Mouse (Mus musculus): ENCODE results near the gene Slc2a5. TPM values are rescaled to one million over a fixed set of nuclear protein-coding genes. Genes with fewer than 3 reads are reported as not detected.

Slc2a5 gene
- not detected in 2 replicates for polyA plus RNA-seq (2012)

DNA sequence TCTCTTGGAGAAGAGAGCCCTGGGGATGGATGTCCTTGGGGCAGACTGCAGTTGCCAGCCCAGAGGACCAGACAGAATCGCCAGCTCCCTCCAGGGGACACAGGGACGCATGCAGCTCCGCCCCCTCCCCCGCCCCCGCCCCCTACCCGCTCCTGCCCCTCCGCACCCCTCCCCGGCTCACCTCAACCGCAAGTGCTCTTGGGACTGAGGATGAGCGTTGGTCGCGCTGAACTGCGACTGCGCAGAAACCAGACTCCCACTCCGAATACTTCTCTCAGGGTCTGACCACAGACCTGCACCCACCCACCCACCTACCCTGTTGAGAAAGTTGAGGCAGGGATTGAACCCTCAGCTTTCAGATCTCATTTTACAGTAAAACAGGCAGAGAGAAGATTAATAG, at the start of gene Slc2a5:
Slc2a5 (plus strand) TSS at position 229 of the 400 bp plus-strand sequence.
- H3K4me3 ChIP-seq (replicated peaks): no peak within 1 kb of the TSS
- no peak for TF ChIP-seq TAL1 (IDR thresholded peaks at IDR 0.05; ENCODE audit: low read length)
- no peak for TF ChIP-seq GATA1 (IDR thresholded peaks at IDR 0.05; ENCODE audit: low read length)

DNA sequence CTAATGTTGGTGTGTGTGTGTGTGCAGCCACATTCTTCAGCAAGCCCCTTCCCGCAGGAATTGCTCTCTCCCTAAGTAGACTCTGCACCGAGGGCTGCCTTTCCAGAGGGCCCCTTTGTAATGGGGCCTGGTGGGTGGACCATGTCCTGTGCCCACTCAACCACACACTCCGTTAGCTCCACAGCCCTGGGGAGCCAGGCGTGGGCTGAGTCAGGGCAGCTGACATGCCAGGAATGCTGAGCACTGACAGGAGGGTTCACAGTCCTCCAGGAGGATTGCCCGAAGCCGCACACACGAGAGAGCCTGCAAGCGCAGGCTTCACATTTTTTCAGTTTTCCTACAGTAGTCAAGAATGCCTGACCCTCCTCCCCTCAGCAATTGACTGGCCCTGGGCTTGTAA, 48.9 kb upstream of the Slc2a5 start:
- TF ChIP-seq GATA1 (IDR thresholded peaks at IDR 0.05; ENCODE audit: low read length): no peak
- TF ChIP-seq TAL1 (IDR thresholded peaks at IDR 0.05; ENCODE audit: low read length): no peak
- no peaks in the 10 kb centered on the region for H3K27me3 ChIP-seq (ENCODE audit: control insufficient read depth)
- H3K4me1 ChIP-seq (ENCODE audit: control insufficient read depth): no peaks in the 10 kb centered on the region
- H3K36me3 ChIP-seq (ENCODE audit: control insufficient read depth): no peaks in the 10 kb centered on the region
- no peak overlapping the region for H3K4me3 ChIP-seq (replicated peaks)
- no peaks in the 10 kb centered on the region for H3K9me3 ChIP-seq (ENCODE audit: control insufficient read depth, low read length)

More for the DNA sequence above, at the start of gene Slc2a5:
- H3K9me3 ChIP-seq (ENCODE audit: control insufficient read depth, low read length): no peaks in the 10 kb centered on the region
- peaks cover 2% of the 10 kb centered on the region; the same call in 1 of the 2 replicates for H3K4me1 ChIP-seq (ENCODE audit: control insufficient read depth)
- no peaks in the 10 kb centered on the region for H3K36me3 ChIP-seq (ENCODE audit: control insufficient read depth)
- peaks cover 2% of the 10 kb centered on the region for H3K27me3 ChIP-seq (ENCODE audit: control insufficient read depth)

DNA sequence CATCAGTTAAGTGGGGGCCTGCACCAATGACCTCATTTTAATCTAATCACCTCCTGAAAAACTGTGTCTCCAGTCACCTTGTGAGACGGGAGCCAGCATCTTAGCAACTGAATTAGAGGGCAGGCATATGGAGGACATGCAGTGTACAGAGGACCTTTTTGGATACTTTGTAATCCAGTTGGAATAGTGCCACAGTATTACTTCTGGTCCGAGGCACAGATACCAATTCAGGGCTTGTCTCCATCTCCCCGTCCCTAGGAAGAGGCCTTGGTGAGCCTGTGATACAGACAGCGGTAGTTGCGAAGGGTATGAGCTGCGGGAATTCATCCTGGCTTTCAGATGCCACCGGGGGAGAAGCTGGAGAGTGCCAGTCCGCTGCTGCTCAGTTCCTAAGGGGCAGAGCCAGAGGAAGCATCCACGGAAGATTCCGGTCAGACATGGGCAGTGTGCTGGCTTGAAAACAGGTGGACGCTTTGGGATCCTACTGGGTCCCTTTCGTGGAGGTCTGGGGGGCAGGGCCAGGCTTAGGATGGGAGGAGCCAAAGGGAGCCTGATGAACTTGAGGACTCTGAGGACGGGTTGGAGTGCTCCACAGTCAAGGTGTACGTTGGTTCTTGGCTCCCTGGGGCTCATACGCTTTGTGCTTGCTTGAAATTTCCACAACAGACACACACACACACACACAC, 46.5 kb upstream of the Slc2a5 start:
- no peaks in the 10 kb centered on the region for H3K4me1 ChIP-seq (ENCODE audit: control insufficient read depth)
- H3K27me3 ChIP-seq (ENCODE audit: control insufficient read depth): no peaks in the 10 kb centered on the region
- H3K4me3 ChIP-seq (replicated peaks): no peak overlapping the region

DNA sequence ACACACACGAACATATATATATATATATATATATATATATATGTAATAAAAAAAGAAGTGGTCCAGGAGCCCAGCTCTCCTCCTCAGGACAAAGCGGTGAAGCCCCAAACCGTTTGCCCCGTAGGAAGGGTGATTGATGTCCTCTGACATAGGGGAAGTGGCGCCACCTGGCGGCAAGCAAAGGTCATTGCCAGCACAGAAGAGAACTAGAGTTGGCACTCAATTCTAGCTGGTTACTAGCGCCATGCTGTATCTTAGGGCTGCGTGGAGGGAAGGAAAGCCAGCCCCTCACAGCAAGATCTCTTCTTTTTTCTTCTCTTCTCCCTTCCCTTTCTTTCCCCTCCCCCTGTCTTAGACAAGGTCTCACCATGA, 46.0 kb upstream of the Slc2a5 start:
- H3K4me1 ChIP-seq (ENCODE audit: control insufficient read depth): no peaks in the 10 kb centered on the region
- H3K36me3 ChIP-seq (ENCODE audit: control insufficient read depth): no peaks in the 10 kb centered on the region
- no peaks in the 10 kb centered on the region for H3K9me3 ChIP-seq (ENCODE audit: control insufficient read depth, low read length)
- no peaks in the 10 kb centered on the region for H3K27me3 ChIP-seq (ENCODE audit: control insufficient read depth)
- no peak for TF ChIP-seq TAL1 (IDR thresholded peaks at IDR 0.05; ENCODE audit: low read length)
- no peak for TF ChIP-seq GATA1 (IDR thresholded peaks at IDR 0.05; ENCODE audit: low read length)
- no peak overlapping the region for H3K4me3 ChIP-seq (replicated peaks)

More for the DNA sequence above, 46.5 kb upstream of the Slc2a5 start:
- no peak for TF ChIP-seq TAL1 (IDR thresholded peaks at IDR 0.05; ENCODE audit: low read length)
- no peak for TF ChIP-seq GATA1 (IDR thresholded peaks at IDR 0.05; ENCODE audit: low read length)
- no peaks in the 10 kb centered on the region for H3K9me3 ChIP-seq (ENCODE audit: control insufficient read depth, low read length)
- no peaks in the 10 kb centered on the region for H3K36me3 ChIP-seq (ENCODE audit: control insufficient read depth)

DNA sequence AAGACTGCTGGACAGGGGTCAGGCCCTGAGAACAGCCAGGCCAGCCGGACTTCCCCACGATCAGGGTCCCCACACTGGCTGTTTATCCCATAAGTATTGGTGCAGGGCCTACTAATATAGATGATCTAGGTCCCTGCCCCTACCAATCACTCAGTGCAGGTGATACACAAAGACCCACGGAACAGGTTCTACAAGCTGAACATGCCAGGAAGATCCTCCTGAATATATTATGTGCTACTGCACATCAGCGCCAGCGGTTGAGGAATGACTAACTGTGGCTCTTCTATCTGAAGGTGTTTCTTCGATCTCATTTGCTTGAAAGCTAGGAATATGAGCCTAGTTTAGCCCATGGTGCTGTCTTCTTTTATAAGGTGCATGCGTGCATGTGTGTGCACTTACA, 43.7 kb upstream of the Slc2a5 start:
- no peaks in the 10 kb centered on the region; the same call in 1 of the 2 replicates for H3K4me1 ChIP-seq (ENCODE audit: control insufficient read depth)
- H3K27me3 ChIP-seq (ENCODE audit: control insufficient read depth): no peaks in the 10 kb centered on the region
- TF ChIP-seq TAL1 (IDR thresholded peaks at IDR 0.05; ENCODE audit: low read length) (no peak), GATA1 (IDR thresholded peaks at IDR 0.05; ENCODE audit: low read length) (no peak)
- H3K36me3 ChIP-seq (ENCODE audit: control insufficient read depth): no peaks in the 10 kb centered on the region
- no peak overlapping the region for H3K4me3 ChIP-seq (replicated peaks)
- no peaks in the 10 kb centered on the region for H3K9me3 ChIP-seq (ENCODE audit: control insufficient read depth, low read length)

DNA sequence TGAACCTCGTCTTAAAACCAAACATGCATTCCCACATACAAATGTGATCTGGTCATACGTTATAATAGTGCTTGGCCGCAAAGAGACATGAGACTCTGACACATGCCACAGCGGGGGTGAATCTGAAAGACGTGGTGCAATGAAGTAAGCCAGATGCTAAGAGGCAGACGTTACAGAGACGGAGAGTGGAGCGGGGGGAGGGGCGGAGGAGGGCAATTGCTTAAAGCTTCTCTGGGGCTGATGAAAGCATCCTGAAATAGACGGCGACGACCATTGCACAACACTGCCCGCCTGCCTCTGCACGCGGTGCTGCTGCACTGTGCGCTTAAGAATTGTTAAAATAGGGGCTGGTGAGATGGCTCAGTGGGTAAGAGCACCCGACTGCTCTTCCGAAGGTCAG, 42.9 kb upstream of the Slc2a5 start:
- TF ChIP-seq GATA1 (IDR thresholded peaks at IDR 0.05; ENCODE audit: low read length) (no peak), TAL1 (IDR thresholded peaks at IDR 0.05; ENCODE audit: low read length) (no peak)
- Histone ChIP-seq H3K9me3 (ENCODE audit: control insufficient read depth, low read length) (no peaks in the 10 kb centered on the region), H3K27me3 (ENCODE audit: control insufficient read depth) (no peaks in the 10 kb centered on the region)

DNA sequence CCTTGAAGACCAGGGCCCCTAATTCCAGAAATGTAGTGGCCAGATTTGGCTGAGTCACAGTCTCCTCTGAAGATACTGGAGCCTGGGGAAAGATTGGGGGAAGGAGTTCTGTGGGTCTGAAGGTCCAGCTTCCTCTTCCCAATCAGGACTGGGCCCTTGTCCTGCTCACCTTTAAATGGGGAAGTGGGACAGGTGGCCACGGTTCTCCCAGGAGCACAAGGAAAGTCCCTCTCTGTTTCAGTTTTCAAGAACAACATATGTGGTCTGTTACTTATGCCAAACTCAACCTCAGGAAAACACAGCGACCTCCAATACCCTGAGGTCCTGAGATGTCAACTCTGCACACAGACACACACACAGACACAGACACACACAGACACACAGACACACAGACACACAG, 40.4 kb upstream of the Slc2a5 start:
- TF ChIP-seq TAL1 (IDR thresholded peaks at IDR 0.05; ENCODE audit: low read length): no peak
- no peak for TF ChIP-seq GATA1 (IDR thresholded peaks at IDR 0.05; ENCODE audit: low read length)
- Histone ChIP-seq H3K9me3 (ENCODE audit: control insufficient read depth, low read length) (no peaks in the 10 kb centered on the region), H3K27me3 (ENCODE audit: control insufficient read depth) (no peaks in the 10 kb centered on the region), H3K4me1 (ENCODE audit: control insufficient read depth) (no peaks in the 10 kb centered on the region; the same call in 1 of the 2 replicates), H3K36me3 (ENCODE audit: control insufficient read depth) (no peaks in the 10 kb centered on the region), H3K4me3 (replicated peaks) (no peak overlapping the region)

More for the DNA sequence above, 42.9 kb upstream of the Slc2a5 start:
- no peaks in the 10 kb centered on the region; the same call in 1 of the 2 replicates for H3K4me1 ChIP-seq (ENCODE audit: control insufficient read depth)
- no peaks in the 10 kb centered on the region for H3K36me3 ChIP-seq (ENCODE audit: control insufficient read depth)
- H3K4me3 ChIP-seq (replicated peaks): no peak overlapping the region

DNA sequence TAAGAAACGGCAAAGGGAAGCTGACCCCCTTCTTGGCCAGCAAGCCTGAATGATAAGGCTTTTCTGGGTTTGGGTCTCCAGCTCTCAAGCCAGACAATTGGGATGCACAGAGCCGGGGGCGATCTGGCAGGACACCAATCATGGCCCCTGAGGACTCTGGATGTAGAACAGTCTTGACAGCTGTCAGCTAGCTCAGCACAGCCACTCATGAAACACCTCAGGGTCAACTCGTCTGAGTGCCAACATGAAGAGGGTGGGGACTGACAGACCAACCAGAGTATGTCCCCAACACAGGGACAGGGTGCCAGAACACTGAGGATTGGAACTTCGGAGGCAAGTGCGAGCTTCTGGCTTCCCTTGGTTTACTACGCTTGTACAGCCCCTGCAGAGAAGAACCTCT, 39.8 kb upstream of the Slc2a5 start:
- TF ChIP-seq TAL1 (IDR thresholded peaks at IDR 0.05; ENCODE audit: low read length): no peak
- no peak for TF ChIP-seq GATA1 (IDR thresholded peaks at IDR 0.05; ENCODE audit: low read length)
- H3K36me3 ChIP-seq (ENCODE audit: control insufficient read depth): no peaks in the 10 kb centered on the region
- H3K9me3 ChIP-seq (ENCODE audit: control insufficient read depth, low read length): no peaks in the 10 kb centered on the region
- H3K4me3 ChIP-seq (replicated peaks): no peak overlapping the region
- no peaks in the 10 kb centered on the region for H3K27me3 ChIP-seq (ENCODE audit: control insufficient read depth)
- no peaks in the 10 kb centered on the region; the same call in 1 of the 2 replicates for H3K4me1 ChIP-seq (ENCODE audit: control insufficient read depth)

DNA sequence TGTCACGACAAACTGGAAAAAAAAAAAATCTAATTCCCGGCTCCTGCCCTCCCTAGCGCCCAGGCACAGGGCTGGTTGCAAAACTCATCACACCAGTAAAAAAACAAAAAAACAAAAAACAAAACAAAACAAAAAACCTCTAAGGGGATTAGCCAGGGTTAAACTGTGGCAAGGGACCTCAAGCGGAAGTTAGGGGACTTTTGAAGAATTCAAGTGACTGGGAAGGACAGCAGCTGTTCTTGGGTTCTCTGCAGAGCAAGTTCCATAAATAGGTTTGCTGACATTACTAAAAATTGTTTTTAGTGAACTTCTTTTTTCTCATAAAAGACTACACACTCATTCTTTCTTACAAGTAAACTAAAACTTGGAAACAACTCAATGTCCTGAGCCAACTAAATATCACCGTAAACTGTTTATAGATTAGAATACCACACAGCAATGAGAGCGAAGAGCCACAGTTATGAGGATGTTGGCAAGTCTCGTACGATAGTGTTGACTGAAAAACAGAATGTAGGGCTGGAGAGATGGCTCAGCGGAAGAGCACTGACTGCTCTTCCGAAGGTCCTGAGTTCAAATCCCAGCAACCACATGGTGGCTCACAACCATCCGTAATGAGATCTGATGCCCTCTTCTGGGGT, 38.6 kb upstream of the Slc2a5 start:
- H3K27me3 ChIP-seq (ENCODE audit: control insufficient read depth): no peaks in the 10 kb centered on the region
- H3K4me1 ChIP-seq (ENCODE audit: control insufficient read depth): no peaks in the 10 kb centered on the region; the same call in 1 of the 2 replicates
- H3K4me3 ChIP-seq (replicated peaks): no peak overlapping the region
- 0 out of 2 replicates have a peak, but pooled peaks cover 1% of the 10 kb centered on the region for H3K9me3 ChIP-seq (ENCODE audit: control insufficient read depth, low read length)
- H3K36me3 ChIP-seq (ENCODE audit: control insufficient read depth): no peaks in the 10 kb centered on the region
- TF ChIP-seq TAL1 (IDR thresholded peaks at IDR 0.05; ENCODE audit: low read length) (no peak), GATA1 (IDR thresholded peaks at IDR 0.05; ENCODE audit: low read length) (no peak)
